Mouse (Mus musculus) layer of hippocampus, adult 2 months (tissue): Measurements from ENCODE around the gene Prpmp5. TPM values are rescaled to one million over a fixed set of nuclear protein-coding genes. Genes with fewer than 3 reads are reported as not detected.
"Not testable (repeated sequence)": the region's sequence is repeated elsewhere in the genome, so short reads cannot be mapped to it uniquely, and the experiment has no call there.

Experiments
- DNase-seq, 2 experiments: peaks; one replicate each; pipeline ENCODE4 v3.0.0; 2022; ENCODE audit warnings: low spot score in 2 of 2
- H3K27ac ChIP-seq: fragments of 200-600 bp; 2 replicates; pipeline ENCODE4 v1.8.1; 2022
- H3K4me3 ChIP-seq: fragments of 200-600 bp; 2 replicates; pipeline ENCODE4 v1.8.1; 2022; ENCODE audit warnings: mild to moderate bottlenecking
- long read RNA-seq, 2 experiments: library from polyadenylated mRNA; stranded (forward); transcript quantifications; one replicate each; pipeline ENCODE4 v2.0.0; 2021; ENCODE audit warnings: borderline mapping rate in 2 of 2
- total RNA-seq, 2 experiments: library from RNA; stranded (reverse); gene quantifications; 2 replicates each; pipeline ENCODE4 v1.2.3; 2021

Gene Prpmp5
- not detected for total RNA-seq
- long read RNA-seq, experiment 1, result 0 reads
- long read RNA-seq, experiment 2, result 0 reads

DNA sequence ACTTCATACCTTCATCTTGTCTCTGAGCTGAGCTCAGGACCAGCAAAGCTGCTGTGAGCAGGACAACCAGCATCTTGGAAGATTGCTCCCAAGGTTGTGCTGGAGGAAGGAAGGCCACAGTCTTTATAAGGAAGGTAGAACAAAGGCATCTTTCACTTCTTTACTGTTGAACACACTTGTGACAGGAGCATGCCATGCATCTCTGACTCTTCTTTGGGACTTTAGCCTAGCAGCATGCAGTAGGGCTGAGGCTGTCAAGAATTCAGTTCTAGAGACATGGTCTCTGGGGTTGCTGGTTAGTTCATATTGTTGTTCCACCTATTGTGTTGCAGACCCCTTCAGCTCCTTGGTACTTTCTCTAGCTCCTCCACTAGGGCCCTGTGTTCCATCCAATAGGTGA, at the start of gene Prpmp5:
Gene Prpmp5 (minus strand): TSS at position 101 of the 400 bp plus-strand sequence.
- not testable (repeated sequence) for DNase-seq, H3K4me3 ChIP-seq

DNA sequence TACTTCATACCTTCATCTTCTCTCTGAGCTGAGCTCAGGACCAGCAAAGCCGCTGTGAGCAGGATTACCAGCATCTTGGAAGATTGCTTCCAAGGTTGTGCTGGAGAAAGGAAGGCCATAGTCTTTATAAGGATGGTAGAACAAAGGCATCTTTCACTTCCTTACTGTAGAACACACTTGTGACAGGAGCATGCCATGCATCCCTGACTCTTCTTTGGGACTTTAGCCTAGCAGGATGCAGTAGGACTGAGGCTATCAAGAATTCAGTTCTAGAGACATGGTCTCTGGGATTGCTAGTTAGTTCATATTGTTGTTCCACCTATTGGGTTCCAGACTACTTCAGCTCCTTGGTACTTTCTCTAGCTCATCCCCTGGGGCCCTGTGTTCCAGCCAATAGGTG, 49.5 kb upstream of the Prpmp5 start, which contains the start of gene Gm8882:
Gene Gm8882 (minus strand): TSS at position 101 of the 400 bp plus-strand sequence.
- not testable (repeated sequence) for DNase-seq, H3K27ac ChIP-seq, H3K4me3 ChIP-seq

More for the DNA sequence above, at the start of gene Prpmp5:
- H3K27ac ChIP-seq, result not testable (repeated sequence)

Other genes starting within 250 kb of the Prpmp5 start
- not detected for gene Prb1, start 104.2 kb downstream of the Prpmp5 start, total RNA-seq
- not detected for gene Gm8882, start 49.4 kb upstream of the Prpmp5 start, total RNA-seq